ENCODE assay signal across 9 mouse cellular contexts in the genomic region with DNA sequence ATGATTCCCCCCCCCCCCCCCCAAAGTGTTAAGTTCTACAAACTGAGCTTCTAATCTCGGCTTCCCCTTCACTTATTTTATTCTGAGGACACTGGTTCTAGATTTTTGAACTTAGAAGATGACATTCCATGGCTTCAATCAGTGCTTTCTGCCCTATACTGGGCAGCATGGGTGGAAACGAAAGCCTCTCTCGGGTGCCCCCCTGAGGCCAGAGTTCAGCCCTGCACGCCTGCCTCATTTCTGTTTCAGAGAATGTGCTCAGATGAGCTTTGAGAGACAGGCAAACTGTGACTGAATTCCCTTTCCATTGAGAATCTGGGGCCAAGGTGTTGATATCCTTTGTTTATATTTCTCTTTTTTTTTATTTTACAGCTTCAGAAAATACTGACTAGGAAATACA. TPM values are rescaled to one million over a fixed set of nuclear protein-coding genes. Genes with fewer than 3 reads are reported as not detected.
A peak's percentile ranks its signal among the peaks of the same experiment; 100 is the strongest.
DNase-seq lines count a peak whose midpoint lies in the region; ATAC-seq and TF ChIP-seq lines count a peak whose summit lies in the region.
"Had no signal": no experiment of that assay in that cellular context is flagged by ENCODE, and none has a peak within 500 bp of the region (broad histone marks: within the 10 kb centered on the region; RNA-seq: fewer than 3 reads in every experiment).

No protein-coding gene starts in this region.

- no peak for ATAC-seq in kidney, embryonic 15.5 days (replicated peaks; ENCODE audit: low FRiP score)
- ATAC-seq in lung, postnatal 0 days, result no peak

- no peak overlapping the region for H3K4me3 ChIP-seq in kidney, embryonic 15.5 days (replicated peaks)
- H3K4me3 ChIP-seq in ES-E14 (ENCODE audit: insufficient read depth in 1 of 2, low read depth in 1 of 2, low read length in 2 of 2, poor library complexity in 1 of 2, severe bottlenecking in 1 of 2), result no peak overlapping the region
- no peak overlapping the region for H3K4me3 ChIP-seq in bone marrow macrophage, adult 2 months (ENCODE audit: insufficient read depth, low read length)
- H3K4me3 ChIP-seq in lung, postnatal 0 days (ENCODE audit: low read depth, low read length), result no peak overlapping the region
- H3K4me3 ChIP-seq: neural tube, embryonic 13.5 days had no signal

- WGBS in kidney, embryonic 15.5 days, result 23% methylated on average over 4 of the region's 4 CpGs
- 22% methylated on average over 4 of the region's 4 CpGs for WGBS in lung, postnatal 0 days

- peak; percentile 5 for DNase-seq in kidney, adult 9 months
- no peak for DNase-seq in ES-E14 (ENCODE audit: low read depth, low spot score)
- peak; percentile 10 for DNase-seq in forelimb bud, embryonic 11.5 days (ENCODE audit: low read depth, low spot score)
- peak; percentile 28 for DNase-seq in lung, postnatal 0 days (ENCODE audit: low spot score)
- DNase-seq in urinary bladder, postnatal 36 days (ENCODE audit: low spot score in 2 of 2), result peak; percentile 59 to 72
- DNase-seq in spleen, postnatal 36 days (ENCODE audit: low spot score in 2 of 2), result no peak

- H3K4me2 ChIP-seq in kidney, embryonic 15.5 days, result no peak overlapping the region
- no peak overlapping the region for H3K4me2 ChIP-seq in lung, postnatal 0 days (replicated peaks; ENCODE audit: low read depth, low read length)
- H3K4me2 ChIP-seq: neural tube, embryonic 13.5 days had no signal

- no peaks in the 10 kb centered on the region for H3K27me3 ChIP-seq in kidney, embryonic 15.5 days
- H3K27me3 ChIP-seq in lung, postnatal 0 days (replicated peaks; ENCODE audit: insufficient read depth, low read length), result no peaks in the 10 kb centered on the region
- H3K27me3 ChIP-seq: neural tube, embryonic 13.5 days had no signal

- no peak overlapping the region for H3K9ac ChIP-seq in kidney, embryonic 15.5 days
- H3K9ac ChIP-seq in ES-E14 (ENCODE audit: insufficient read depth, low read depth, low read length, poor library complexity, severe bottlenecking), result no peak overlapping the region
- no peak overlapping the region for H3K9ac ChIP-seq in lung, postnatal 0 days (replicated peaks; ENCODE audit: low read depth)
- H3K9ac ChIP-seq: neural tube, embryonic 13.5 days had no signal

- no peaks in the 10 kb centered on the region for H3K4me1 ChIP-seq in kidney, embryonic 15.5 days
- H3K4me1 ChIP-seq in ES-E14 (ENCODE audit: control insufficient read depth in 2 of 2, insufficient read depth in 2 of 2, low read length in 2 of 2, poor library complexity in 1 of 2), result no peaks in the 10 kb centered on the region
- no peaks in the 10 kb centered on the region for H3K4me1 ChIP-seq in bone marrow macrophage, adult 2 months (ENCODE audit: control insufficient read depth, insufficient read depth, low read length)
- no peaks in the 10 kb centered on the region for H3K4me1 ChIP-seq in lung, postnatal 0 days (ENCODE audit: insufficient read depth, low read depth, low read length)

- H3K9me3 ChIP-seq in kidney, embryonic 15.5 days (replicated peaks), result no peaks in the 10 kb centered on the region
- H3K9me3 ChIP-seq in ES-E14 (ENCODE audit: control insufficient read depth, insufficient read depth, low read depth, low read length), result no peaks in the 10 kb centered on the region
- H3K9me3 ChIP-seq in lung, postnatal 0 days (ENCODE audit: low read length), result no peaks in the 10 kb centered on the region
- H3K9me3 ChIP-seq: neural tube, embryonic 13.5 days had no signal

- in situ Hi-C loops in ES-E14 (cut with MboI; ENCODE audit: low sequenced_read_pairs in 2 of 2, unreplicated experiment in 2 of 2), result no loop called here

- TF ChIP-seq POLR2A in bone marrow macrophage, adult 2 months (IDR thresholded peaks at IDR 0.05; ENCODE audit: borderline replicate concordance, low read depth, low read length), result no peak

- no peak overlapping the region for H3K27ac ChIP-seq in kidney, embryonic 15.5 days
- no peak overlapping the region for H3K27ac ChIP-seq in ES-E14 (ENCODE audit: insufficient read depth, low read depth, low read length, poor library complexity, severe bottlenecking)
- no peak overlapping the region for H3K27ac ChIP-seq in bone marrow macrophage, adult 2 months (ENCODE audit: insufficient read depth, low read depth, low read length)
- H3K27ac ChIP-seq in lung, postnatal 0 days (ENCODE audit: low read length), result no peak overlapping the region
- H3K27ac ChIP-seq: neural tube, embryonic 13.5 days had no signal

- no peak for TF ChIP-seq EP300 in lung, postnatal 0 days (IDR thresholded peaks at IDR 0.05)

- no peaks in the 10 kb centered on the region for H3K36me3 ChIP-seq in kidney, embryonic 15.5 days
- H3K36me3 ChIP-seq in ES-E14 (ENCODE audit: control insufficient read depth, insufficient read depth, low read length, poor library complexity, severe bottlenecking), result no peaks in the 10 kb centered on the region
- no peaks in the 10 kb centered on the region for H3K36me3 ChIP-seq in lung, postnatal 0 days (ENCODE audit: insufficient read depth, low read length)
- H3K36me3 ChIP-seq: neural tube, embryonic 13.5 days had no signal

- peak; percentile 25; the same call in 1 of the 2 replicates for TF ChIP-seq CTCF in bone marrow macrophage, adult 2 months (IDR thresholded peaks at IDR 0.05; ENCODE audit: low read depth, low read length)
- TF ChIP-seq CTCF in lung, postnatal 0 days (IDR thresholded peaks at IDR 0.05), result peak; percentile 66

TF ChIP-seq in ES-E14, 5 proteins besides CTCF, POLR2A, EP300 and RAD21:
- TF ChIP-seq ZC3H11A (IDR thresholded peaks at IDR 0.05; ENCODE audit: borderline replicate concordance, low read depth, low read length), result peak; percentile 38; the same call in 1 of the 2 replicates
- no peak for TF ChIP-seq CHD2 (IDR thresholded peaks at IDR 0.05; ENCODE audit: low read depth, low read length)

RNA-seq across cellular contexts. Expression of a gene that starts 7.0 kb away (rescaled TPM):
- polyA plus RNA-seq in kidney, embryonic 15.5 days (2015; fragmentation: Nextera tagmentation; extraction: Ambion mirVana), result 2.1 and 6.7 TPM in 2 replicates
- total RNA-seq in ES-E14 (2012; rRNA removed), result 0.13 and 0.21 TPM in 2 replicates
- polyA plus RNA-seq in bone marrow macrophage, adult 2 months (2012; ENCODE audit: insufficient read depth, insufficient read length, missing spikeins), result not detected in 2 replicates
- polyA plus RNA-seq in lung, postnatal 0 days (2015; fragmentation: Nextera tagmentation; extraction: Ambion mirVana), result 0.24 and 0.69 TPM in 2 replicates

Comparison
In these comparisons a context has a peak if more than half of its experiments do, and no peak if none do; other contexts are left out.
1. DNase-seq: peak in kidney, adult 9 months (single experiment), forelimb bud, embryonic 11.5 days (single experiment), lung, postnatal 0 days (single experiment) and urinary bladder, postnatal 36 days (2 of 2); none in ES-E14 (single experiment) and spleen, postnatal 36 days (0 of 2).